Mouse (Mus musculus) lung, embryonic 16.5 days (tissue): ENCODE data around the gene Clasp2. TPM values are rescaled to one million over a fixed set of nuclear protein-coding genes. Genes with fewer than 3 reads are reported as not detected.

Experiments used
- ATAC-seq: fragments of 200-750 bp; cut with Nextera tagmentation; 2 replicates; pipeline ENCODE4 v1.8.0; 2017; ENCODE audit warnings: low read depth, mild to moderate bottlenecking, moderate library complexity
- H3K27ac ChIP-seq: fragments of 300-500 bp; sonication (generic); 2 replicates; pipeline ENCODE4 v1.5.1; 2014; ENCODE audit warnings: mild to moderate bottlenecking, control low read depth, low read length
- H3K27me3 ChIP-seq: fragments of 300-500 bp; sonication (generic); 2 replicates; pipeline ENCODE4 v1.6.1; 2014; ENCODE audit warnings: low read depth, low read length, mixed read lengths; ENCODE audit not compliant: control insufficient read depth, insufficient read depth
- H3K36me3 ChIP-seq: fragments of 300-500 bp; sonication (generic); 2 replicates; pipeline ENCODE4 v1.6.1; 2014; ENCODE audit warnings: low read length; ENCODE audit not compliant: control insufficient read depth, insufficient read depth
- H3K4me1 ChIP-seq: fragments of 300-500 bp; sonication (generic); replicated peaks from 2 replicates; pipeline ENCODE4 v1.6.1; 2014; ENCODE audit warnings: low read length, mixed read lengths; ENCODE audit not compliant: control insufficient read depth, insufficient read depth
- H3K4me2 ChIP-seq: fragments of 300-500 bp; sonication (generic); 2 replicates; pipeline ENCODE4 v1.6.1; 2014; ENCODE audit warnings: low read depth, low read length, control low read depth
- H3K4me3 ChIP-seq: fragments of 300-500 bp; sonication (generic); 2 replicates; pipeline ENCODE4 v1.5.1; 2014; ENCODE audit warnings: mild to moderate bottlenecking, low read length, control low read depth
- H3K9ac ChIP-seq: fragments of 300-500 bp; sonication (generic); 2 replicates; pipeline ENCODE4 v1.6.1; 2014; ENCODE audit warnings: low read length, control low read depth
- H3K9me3 ChIP-seq: fragments of 300-500 bp; sonication (generic); 2 replicates; pipeline ENCODE4 v1.6.1; 2016; ENCODE audit warnings: low read length; ENCODE audit not compliant: control insufficient read depth
- WGBS: fragments of 180-500 bp; shearing (Covaris S2); extraction: QIAGEN DNeasy Blood & Tissue Kit; methylation state at CpG from one replicate; pipeline ENCODE4 v1.1.7; 2014; 5-methylcytosine and 5-hydroxymethylcytosine counted together
- polyA plus RNA-seq: library from polyadenylated mRNA; unstranded; fragments of >200 nt; fragmentation: Nextera tagmentation; extraction: Ambion mirVana; gene quantifications from 2 replicates; pipeline ENCODE4 v1.2.1, GENCODE M21; 2015

The Clasp2 gene
- polyA plus RNA-seq, 1 experiment from 2014 or later, result 24.4 TPM

- WGBS, result 82% methylated on average over 3 of the region's 3 CpGs
- Histone ChIP-seq H3K9me3 (no peaks in the 10 kb centered on the region), H3K4me3 (no peak overlapping the region), H3K4me2 (no peak overlapping the region), H3K27me3 (no peaks in the 10 kb centered on the region), H3K9ac (no peak overlapping the region), H3K36me3 (peaks cover 10% of the 10 kb centered on the region), H3K4me1 (peaks cover 2% of the 10 kb centered on the region; the same call in 1 of the 2 replicates), H3K27ac (no peak overlapping the region)
- ATAC-seq, result no peak
These were observed 200.0 kb downstream of the Clasp2 start for GRCm38 (mm10) chr9:113941103-113941805.

- H3K9ac ChIP-seq, result no peak overlapping the region
- H3K4me1 ChIP-seq, result peaks cover 2% of the 10 kb centered on the region; the same call in 1 of the 2 replicates
- no peaks in the 10 kb centered on the region for H3K9me3 ChIP-seq
- no peak overlapping the region for H3K4me3 ChIP-seq
- no peak for ATAC-seq
- no peak overlapping the region for H3K27ac ChIP-seq
- H3K4me2 ChIP-seq, result no peak overlapping the region
- peaks cover 13% of the 10 kb centered on the region for H3K36me3 ChIP-seq
- WGBS, result 86% methylated on average over 1 of the region's 1 CpGs
- no peaks in the 10 kb centered on the region for H3K27me3 ChIP-seq
These were observed 202.1 kb downstream of the Clasp2 start for GRCm38 (mm10) chr9:113943372-113943771.

DNA sequence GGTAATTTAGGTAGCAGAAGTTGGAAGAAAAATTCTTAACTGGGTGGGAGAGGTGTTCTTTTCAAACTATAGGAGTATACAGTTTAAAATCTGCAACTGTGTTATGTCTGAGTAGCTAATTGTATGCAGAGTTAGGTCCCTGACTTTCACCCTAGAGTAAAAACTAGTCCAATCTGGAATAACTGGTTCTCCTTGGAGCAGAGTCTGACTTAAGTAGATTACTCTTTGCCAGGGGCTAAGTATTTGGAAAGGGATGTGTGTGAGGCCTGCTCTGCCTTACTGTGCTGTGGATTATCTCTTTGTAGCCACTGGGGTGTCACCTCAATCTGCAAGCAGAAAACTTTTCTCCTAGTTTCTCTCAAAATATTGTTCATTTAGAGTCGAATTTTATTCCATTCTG, 205.9 kb downstream of the Clasp2 start:
- no peak overlapping the region for H3K27ac ChIP-seq
- no peak overlapping the region for H3K4me3 ChIP-seq
- no peak overlapping the region for H3K4me2 ChIP-seq
- H3K9me3 ChIP-seq, result no peaks in the 10 kb centered on the region
- no peaks in the 10 kb centered on the region for H3K27me3 ChIP-seq
- 73% methylated on average over 1 of the region's 1 CpGs for WGBS
- H3K9ac ChIP-seq, result no peak overlapping the region
- H3K4me1 ChIP-seq, result no peaks in the 10 kb centered on the region
- H3K36me3 ChIP-seq, result peaks cover 19% of the 10 kb centered on the region
- no peak for ATAC-seq

DNA sequence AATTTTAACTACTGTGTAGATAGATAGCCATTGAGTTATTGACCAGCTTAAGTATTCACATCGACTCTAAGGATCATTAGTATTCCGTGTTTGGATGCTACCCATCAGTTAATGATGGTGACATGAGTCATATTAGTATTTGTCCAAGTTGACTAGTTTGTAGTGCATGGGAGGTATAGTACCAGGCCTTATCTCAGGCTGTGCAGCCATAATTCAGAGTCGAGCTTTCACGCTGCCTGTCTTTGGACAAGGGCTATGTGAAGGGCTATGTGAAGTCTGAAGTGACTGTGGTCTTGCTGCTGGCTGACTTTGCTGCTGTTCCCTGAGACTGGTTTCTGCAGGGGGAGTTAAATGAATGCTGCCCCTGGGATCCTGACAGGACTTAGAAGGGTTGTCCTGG, 216.5 kb downstream of the Clasp2 start:
- H3K27ac ChIP-seq, result no peak overlapping the region
- H3K36me3 ChIP-seq, result peaks cover 12% of the 10 kb centered on the region
- no peak overlapping the region for H3K4me3 ChIP-seq
- no peak for ATAC-seq
- H3K4me2 ChIP-seq, result no peak overlapping the region
- WGBS, result 95% methylated on average over 4 of the region's 4 CpGs
- no peaks in the 10 kb centered on the region for H3K9me3 ChIP-seq
- no peaks in the 10 kb centered on the region for H3K4me1 ChIP-seq
- no peaks in the 10 kb centered on the region for H3K27me3 ChIP-seq
- H3K9ac ChIP-seq, result no peak overlapping the region

GRCm38 (mm10) chr9:113963718-113964117, 222.4 kb downstream of the Clasp2 start:
- no peak overlapping the region for H3K9ac ChIP-seq
- no peak overlapping the region for H3K4me2 ChIP-seq
- H3K27ac ChIP-seq, result no peak overlapping the region
- H3K4me3 ChIP-seq, result no peak overlapping the region
- ATAC-seq, result no peak
- no peaks in the 10 kb centered on the region for H3K27me3 ChIP-seq
- peaks cover 41% of the 10 kb centered on the region for H3K36me3 ChIP-seq
- no peaks in the 10 kb centered on the region for H3K4me1 ChIP-seq
- no peaks in the 10 kb centered on the region for H3K9me3 ChIP-seq

- no peak for ATAC-seq
- H3K9ac ChIP-seq, result no peak overlapping the region
- H3K4me1 ChIP-seq, result no peaks in the 10 kb centered on the region
- H3K9me3 ChIP-seq, result no peaks in the 10 kb centered on the region
- H3K27ac ChIP-seq, result no peak overlapping the region
- no peak overlapping the region for H3K4me2 ChIP-seq
- 91% methylated on average over 8 of the region's 8 CpGs for WGBS
- no peak overlapping the region for H3K4me3 ChIP-seq
- peaks cover 41% of the 10 kb centered on the region for H3K36me3 ChIP-seq
- no peaks in the 10 kb centered on the region for H3K27me3 ChIP-seq
These were observed 223.1 kb downstream of the Clasp2 start for GRCm38 (mm10) chr9:113964415-113964814.

DNA sequence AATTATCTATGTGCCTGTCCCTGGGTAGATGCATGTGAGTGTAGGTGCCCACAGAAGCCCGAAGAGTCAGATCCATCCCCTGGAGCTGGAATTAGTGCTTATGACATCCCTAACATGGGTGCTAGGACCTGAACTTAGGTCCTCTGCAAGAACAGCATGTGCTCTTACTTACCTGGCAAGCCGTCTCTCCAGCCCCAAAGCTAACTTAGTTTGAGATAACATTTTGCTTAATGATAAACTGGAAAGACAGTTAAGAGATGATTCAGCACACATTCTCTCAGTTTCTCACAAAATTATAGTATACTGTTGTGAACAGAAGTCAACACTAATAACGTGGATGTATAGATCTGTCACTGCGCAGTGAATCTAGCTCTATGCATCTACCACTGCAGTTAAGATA, 225.6 kb downstream of the Clasp2 start:
- no peaks in the 10 kb centered on the region for H3K4me1 ChIP-seq
- 89% methylated on average over 4 of the region's 4 CpGs for WGBS
- no peak overlapping the region for H3K4me2 ChIP-seq

GRCm38 (mm10) chr9:113968967-113969366, 227.7 kb downstream of the Clasp2 start:
- H3K4me1 ChIP-seq, result no peaks in the 10 kb centered on the region
- no peak overlapping the region for H3K4me2 ChIP-seq
- no peak overlapping the region for H3K27ac ChIP-seq
- H3K27me3 ChIP-seq, result no peaks in the 10 kb centered on the region
- ATAC-seq, result peak; percentile 20; the same call in 1 of the 2 replicates
- 80% methylated on average over 7 of the region's 7 CpGs for WGBS
- H3K4me3 ChIP-seq, result no peak overlapping the region
- peaks cover 56% of the 10 kb centered on the region for H3K36me3 ChIP-seq
- no peaks in the 10 kb centered on the region for H3K9me3 ChIP-seq
- no peak overlapping the region for H3K9ac ChIP-seq

More for the DNA sequence above, 225.6 kb downstream of the Clasp2 start:
- Histone ChIP-seq H3K27ac (no peak overlapping the region), H3K36me3 (peaks cover 47% of the 10 kb centered on the region), H3K4me3 (no peak overlapping the region), H3K9ac (no peak overlapping the region), H3K27me3 (no peaks in the 10 kb centered on the region), H3K9me3 (no peaks in the 10 kb centered on the region)
- ATAC-seq, result no peak
